Mouse (Mus musculus) kidney, embryonic 14.5 days (tissue): ENCODE results near the gene Spx. TPM values are rescaled to one million over a fixed set of nuclear protein-coding genes. Genes with fewer than 3 reads are reported as not detected.

Experiments used
- ATAC-seq: fragments of 200-750 bp; cut with Nextera tagmentation; 2 replicates; pipeline ENCODE4 v1.8.0; 2017; ENCODE audit warnings: moderate number of reproducible peaks, mild to moderate bottlenecking, moderate TSS enrichment, moderate library complexity; ENCODE audit not compliant: low FRiP score, low TSS enrichment
- H3K27ac ChIP-seq: fragments of 300-500 bp; sonication (generic); 2 replicates; pipeline ENCODE4 v1.5.1; 2014; ENCODE audit warnings: low read depth, mild to moderate bottlenecking, low read length, moderate library complexity, mixed read lengths
- H3K27me3 ChIP-seq: fragments of 300-500 bp; sonication (generic); 2 replicates; pipeline ENCODE4 v1.6.1; 2014; ENCODE audit warnings: mild to moderate bottlenecking, low read length; ENCODE audit not compliant: control insufficient read depth, insufficient read depth
- H3K36me3 ChIP-seq: fragments of 300-500 bp; sonication (generic); 2 replicates; pipeline ENCODE4 v1.6.1; 2014; ENCODE audit warnings: low read length, mixed read lengths; ENCODE audit not compliant: control insufficient read depth, insufficient read depth
- H3K4me1 ChIP-seq: fragments of 300-500 bp; sonication (generic); 2 replicates; pipeline ENCODE4 v1.6.1; 2014; ENCODE audit warnings: low read length, mixed read lengths; ENCODE audit not compliant: control insufficient read depth, insufficient read depth
- H3K4me2 ChIP-seq: fragments of 300-500 bp; sonication (generic); replicated peaks from 2 replicates; pipeline ENCODE4 v1.6.1; 2014; ENCODE audit warnings: low read depth, mild to moderate bottlenecking, low read length
- H3K4me3 ChIP-seq: fragments of 300-500 bp; sonication (generic); 2 replicates; pipeline ENCODE4 v1.5.1; 2014; ENCODE audit warnings: mild to moderate bottlenecking, low read length
- H3K9ac ChIP-seq: fragments of 300-500 bp; sonication (generic); 2 replicates; pipeline ENCODE4 v1.6.1; 2014; ENCODE audit warnings: low read depth, mild to moderate bottlenecking, low read length, moderate library complexity
- H3K9me3 ChIP-seq: fragments of 300-500 bp; sonication (generic); 2 replicates; pipeline ENCODE4 v1.6.1; 2016; ENCODE audit warnings: low read length; ENCODE audit not compliant: control insufficient read depth
- WGBS: fragments of 180-500 bp; shearing (Covaris S2); extraction: QIAGEN DNeasy Blood & Tissue Kit; methylation state at CpG from one replicate; pipeline ENCODE4 v1.1.7; 2014; 5-methylcytosine and 5-hydroxymethylcytosine counted together
- polyA plus RNA-seq: library from polyadenylated mRNA; unstranded; fragments of >200 nt; fragmentation: Nextera tagmentation; extraction: Ambion mirVana; gene quantifications from 2 replicates; pipeline ENCODE4 v1.2.1, GENCODE M21; 2014

Spx gene
- polyA plus RNA-seq, 1 experiment from 2014 or later = 0.95 TPM

DNA sequence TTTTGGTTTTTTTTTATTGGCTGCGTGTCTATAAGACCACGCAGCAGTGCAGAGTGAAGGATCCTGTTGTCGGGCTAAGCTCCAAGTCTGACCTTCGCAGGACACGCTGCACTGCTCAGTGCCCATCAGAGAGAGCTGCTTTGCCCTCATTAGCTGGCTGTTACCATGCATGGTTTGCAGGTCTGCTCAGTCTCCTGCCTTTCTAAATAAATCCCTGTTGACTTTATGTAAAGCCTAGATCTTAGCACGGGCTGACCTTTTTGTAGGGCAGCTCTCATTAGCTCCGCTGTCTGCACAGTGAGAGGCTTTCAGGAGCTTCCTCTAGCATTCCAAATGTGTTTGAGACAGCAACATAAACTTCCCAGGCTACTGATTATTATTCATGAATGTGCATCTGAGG, 44.8 kb downstream of the Spx start:
- no peaks in the 10 kb centered on the region for H3K36me3 ChIP-seq
- no peak overlapping the region for H3K4me3 ChIP-seq
- WGBS = 70% methylated on average over 7 of the region's 7 CpGs
- no peaks in the 10 kb centered on the region for H3K4me1 ChIP-seq
- no peak overlapping the region for H3K9ac ChIP-seq
- no peaks in the 10 kb centered on the region for H3K9me3 ChIP-seq
- H3K27ac ChIP-seq = no peak overlapping the region
- ATAC-seq = no peak
- H3K27me3 ChIP-seq = no peaks in the 10 kb centered on the region
- H3K4me2 ChIP-seq = no peak overlapping the region

DNA sequence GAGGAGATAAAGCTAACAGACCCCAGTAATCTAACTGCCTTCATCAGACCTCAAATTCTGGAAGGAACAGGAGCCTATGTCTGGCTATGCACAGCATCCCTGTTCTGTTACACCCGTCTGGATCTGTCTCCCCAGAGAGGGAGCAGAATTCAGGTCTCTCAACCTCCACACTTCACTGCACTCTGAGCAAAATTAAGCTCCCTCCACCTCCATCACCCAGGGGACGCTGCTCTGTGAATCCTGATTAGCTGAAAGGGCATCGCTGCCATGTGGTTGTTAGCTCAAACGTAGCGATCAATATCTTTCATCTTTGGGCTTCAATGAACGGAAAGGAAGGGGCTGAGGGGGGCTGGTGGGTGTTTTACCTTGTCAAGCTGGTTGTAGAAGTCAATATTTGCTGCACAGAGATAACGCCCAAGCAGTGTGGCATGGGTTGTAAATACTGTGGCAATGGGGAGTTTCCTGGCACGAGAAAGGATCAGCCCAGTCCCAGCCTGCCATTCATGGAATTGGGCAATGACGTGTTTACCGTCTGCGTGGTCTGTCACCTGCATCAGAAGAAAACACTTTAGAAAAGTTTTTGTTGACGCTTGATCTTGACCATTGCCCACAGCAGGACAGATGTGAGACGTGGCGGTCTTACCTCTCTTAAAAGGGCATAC, 45.9 kb downstream of the Spx start:
- Histone ChIP-seq H3K9ac (no peak overlapping the region), H3K4me3 (no peak overlapping the region), H3K27me3 (no peaks in the 10 kb centered on the region), H3K4me1 (no peaks in the 10 kb centered on the region), H3K9me3 (no peaks in the 10 kb centered on the region), H3K36me3 (no peaks in the 10 kb centered on the region), H3K4me2 (no peak overlapping the region), H3K27ac (no peak overlapping the region)
- 75% methylated on average over 14 of the region's 14 CpGs for WGBS
- ATAC-seq = no peak

DNA sequence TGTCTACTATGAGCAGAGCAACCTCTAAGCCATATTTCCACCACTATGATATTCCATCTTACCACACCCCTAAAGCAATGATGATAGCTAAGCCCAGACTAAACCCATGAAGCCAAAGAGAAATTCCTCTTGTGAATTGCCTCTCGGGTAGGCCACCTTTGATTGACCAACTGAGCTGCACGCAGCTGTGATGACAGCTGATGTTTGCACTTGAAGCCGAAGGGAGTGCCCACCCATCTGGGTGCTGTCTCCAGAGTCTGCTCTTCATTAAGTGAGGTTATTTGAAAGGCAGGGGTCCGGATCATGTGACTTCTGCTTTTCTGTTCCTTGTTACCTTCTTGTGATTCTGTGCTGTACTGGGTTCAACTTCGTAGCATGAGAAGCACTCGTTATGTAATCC, 49.0 kb downstream of the Spx start:
- H3K27ac ChIP-seq = no peak overlapping the region
- no peaks in the 10 kb centered on the region for H3K27me3 ChIP-seq
- H3K4me2 ChIP-seq = no peak overlapping the region
- H3K4me3 ChIP-seq = no peak overlapping the region
- no peak overlapping the region for H3K9ac ChIP-seq
- no peaks in the 10 kb centered on the region for H3K4me1 ChIP-seq
- no peaks in the 10 kb centered on the region for H3K36me3 ChIP-seq
- no peak for ATAC-seq
- no peaks in the 10 kb centered on the region for H3K9me3 ChIP-seq
- WGBS = 83% methylated on average over 6 of the region's 6 CpGs

Other genes starting within 250 kb of the Spx start
- 0.53 and 1.3 TPM in 2 replicates for gene Slco1a6, start 204.9 kb upstream of the Spx start, polyA plus RNA-seq
- not detected in 2 replicates for gene Iapp, start 115.0 kb upstream of the Spx start, polyA plus RNA-seq
- 0.12 TPM in 1 of 2 replicates, not detected in the other for gene Slco1a5, start 90.5 kb upstream of the Spx start, polyA plus RNA-seq
- 17.3 and 19.6 TPM in 2 replicates for gene Pyroxd1, start 67.8 kb upstream of the Spx start, polyA plus RNA-seq
- gene Recql, start 26.4 kb upstream of the Spx start, polyA plus RNA-seq = 18.3 and 30.8 TPM in 2 replicates
- gene Golt1b, start 26.2 kb upstream of the Spx start, polyA plus RNA-seq = 110 and 122 TPM in 2 replicates
- not detected in 2 replicates for gene Gys2, start 59.7 kb downstream of the Spx start, polyA plus RNA-seq
- 578 and 592 TPM in 2 replicates for gene Ldhb, start 94.5 kb downstream of the Spx start, polyA plus RNA-seq
- gene Kcnj8, start 158.2 kb downstream of the Spx start, polyA plus RNA-seq = 18.8 and 21.0 TPM in 2 replicates